Mouse (Mus musculus): ENCODE results near the gene Ankrd44. TPM values are rescaled to one million over a fixed set of nuclear protein-coding genes. Genes with fewer than 3 reads are reported as not detected.

Ankrd44 gene
- total RNA-seq, 2 experiments from 2014 or later: 15.9 to 16.9 TPM

- DNase-seq: no peak
- intact Hi-C loops (cut with DNase I): no loop called here
Observed at GRCm38 (mm10) chr1:54597594-54598217, 328.5 kb downstream of the Ankrd44 start.

- intact Hi-C loops (cut with DNase I): no loop called here
- no peak for DNase-seq
Observed at GRCm38 (mm10) chr1:54596151-54596550, 330.0 kb downstream of the Ankrd44 start.

Small RNA genes within 50 kb of the gene (microRNA-seq; reads per million reads assigned to microRNA genes)
- gene Gm24053: 0 reads per million in 2 experiments

Other genes with a start within 250 kb of the Ankrd44 start
- 100 to 1,000 TPM; 100 to 106 TPM for gene Sf3b1, start 101.1 kb upstream of the Ankrd44 start, total RNA-seq (2021)
- 10 to 100 TPM; 47.3 to 61.7 TPM for gene Coq10b, start 126.4 kb upstream of the Ankrd44 start, total RNA-seq (2021)
- gene Hspe1, start 161.7 kb upstream of the Ankrd44 start, total RNA-seq (2021): 100 to 1,000 TPM; 125 TPM
- 100 to 1,000 TPM; 331 to 362 TPM for gene Hspd1, start 161.9 kb upstream of the Ankrd44 start, total RNA-seq (2021)
- 10 to 100 TPM; 36.6 to 38.2 TPM for gene Mob4, start 204.8 kb upstream of the Ankrd44 start, total RNA-seq (2021)

All from heart, postnatal 14 days (tissue).